Mouse (Mus musculus): ENCODE measurements around the gene Creld2. TPM values are rescaled to one million over a fixed set of nuclear protein-coding genes. Genes with fewer than 3 reads are reported as not detected.

The Creld2 gene
- polyA plus RNA-seq, 1 experiment from 2014 or later, result 32.9 TPM

DNA sequence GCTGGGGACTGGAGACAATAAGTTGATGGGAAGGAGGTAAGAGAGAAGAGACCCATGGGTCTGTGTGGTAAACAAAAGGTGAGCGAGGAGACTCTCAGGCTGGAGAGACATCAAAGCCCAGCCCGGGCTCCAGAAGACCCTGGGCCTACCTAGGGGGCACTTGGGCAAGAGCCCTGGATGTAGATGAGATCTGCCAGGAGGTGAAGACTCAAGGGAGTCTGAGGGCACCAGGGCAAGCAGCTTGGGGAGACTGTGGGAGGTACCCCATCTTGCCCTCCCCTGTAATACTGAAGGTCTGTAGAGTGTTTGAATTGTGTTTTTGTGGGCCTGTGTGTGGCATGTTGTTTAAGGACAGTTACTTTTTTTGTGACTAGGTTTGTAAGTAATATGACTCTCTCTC is 39.3 kb downstream of the Creld2 start:
- H3K4me3 ChIP-seq (ENCODE audit: low read depth, low read length), result no peak overlapping the region
- H3K9ac ChIP-seq (replicated peaks), result no peak overlapping the region
- 69% methylated on average over 2 of the region's 2 CpGs for WGBS (ENCODE audit: insufficient replicate concordance)
- H3K27me3 ChIP-seq (ENCODE audit: insufficient read depth, low read length), result no peaks in the 10 kb centered on the region
- H3K4me2 ChIP-seq (ENCODE audit: low read depth, low read length), result no peak overlapping the region
- DNase-seq (no peak), ATAC-seq (no peak)
- TF ChIP-seq CTCF (IDR thresholded peaks at IDR 0.05; ENCODE audit: low read depth) (no peak), EP300 (IDR thresholded peaks at IDR 0.05; ENCODE audit: low read depth) (no peak)
- H3K9me3 ChIP-seq (ENCODE audit: low read length), result no peaks in the 10 kb centered on the region
- peaks cover 48% of the 10 kb centered on the region for H3K4me1 ChIP-seq (ENCODE audit: insufficient read depth)
- H3K27ac ChIP-seq (ENCODE audit: low read depth), result peak overlapping the region; percentile 60; the same call in 1 of the 2 replicates
- no peaks in the 10 kb centered on the region for H3K36me3 ChIP-seq (replicated peaks; ENCODE audit: insufficient read depth, low read length)

DNA sequence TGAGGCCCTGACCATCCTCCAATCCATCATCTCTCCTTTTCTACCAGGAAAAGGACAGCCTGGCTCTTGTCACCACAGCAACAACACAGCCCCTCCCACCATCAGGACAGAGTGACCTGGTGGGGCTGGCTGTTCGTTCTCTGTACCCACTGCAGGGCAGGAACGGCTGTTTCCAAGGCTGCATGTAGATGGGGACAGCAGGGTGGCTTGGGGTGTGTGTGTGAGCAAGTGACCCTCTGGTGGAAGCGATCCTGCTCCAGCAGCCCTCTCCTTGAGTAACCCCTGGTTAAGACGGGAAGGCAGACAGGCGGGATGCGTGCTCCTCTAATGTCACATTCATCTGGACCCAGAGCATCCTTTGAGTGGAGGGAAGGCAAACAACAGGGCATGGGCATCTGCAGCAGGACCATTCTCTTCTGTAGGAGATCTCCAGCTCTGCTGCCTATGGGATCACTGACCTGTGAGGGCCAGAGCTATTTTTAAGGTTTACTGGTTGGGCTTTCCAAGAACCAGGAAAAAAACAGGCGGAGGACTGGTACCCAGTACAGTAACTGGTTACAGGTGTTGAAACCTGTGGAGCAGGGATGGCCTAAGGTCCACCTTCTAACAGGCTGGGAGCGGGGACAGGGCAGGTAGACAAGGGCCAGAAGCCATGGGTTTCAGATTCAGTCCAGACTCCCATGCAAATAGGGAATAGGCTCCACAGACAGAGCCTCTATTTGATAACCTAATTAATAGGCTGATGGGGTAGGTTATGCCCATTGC is 39.9 kb downstream of the Creld2 start:
- ATAC-seq (no peak), DNase-seq (no peak)
- Histone ChIP-seq H3K4me3 (ENCODE audit: low read depth, low read length) (no peak overlapping the region), H3K9ac (replicated peaks) (no peak overlapping the region), H3K27ac (ENCODE audit: low read depth) (no peak overlapping the region), H3K4me2 (ENCODE audit: low read depth, low read length) (no peak overlapping the region), H3K4me1 (ENCODE audit: insufficient read depth) (peaks cover 43% of the 10 kb centered on the region), H3K9me3 (ENCODE audit: low read length) (no peaks in the 10 kb centered on the region), H3K27me3 (ENCODE audit: insufficient read depth, low read length) (no peaks in the 10 kb centered on the region), H3K36me3 (replicated peaks; ENCODE audit: insufficient read depth, low read length) (peaks cover 3% of the 10 kb centered on the region)
- no peak for TF ChIP-seq CTCF (IDR thresholded peaks at IDR 0.05; ENCODE audit: low read depth)
- no peak for TF ChIP-seq EP300 (IDR thresholded peaks at IDR 0.05; ENCODE audit: low read depth)
- WGBS (ENCODE audit: insufficient replicate concordance), result 71% methylated on average over 8 of the region's 8 CpGs

DNA sequence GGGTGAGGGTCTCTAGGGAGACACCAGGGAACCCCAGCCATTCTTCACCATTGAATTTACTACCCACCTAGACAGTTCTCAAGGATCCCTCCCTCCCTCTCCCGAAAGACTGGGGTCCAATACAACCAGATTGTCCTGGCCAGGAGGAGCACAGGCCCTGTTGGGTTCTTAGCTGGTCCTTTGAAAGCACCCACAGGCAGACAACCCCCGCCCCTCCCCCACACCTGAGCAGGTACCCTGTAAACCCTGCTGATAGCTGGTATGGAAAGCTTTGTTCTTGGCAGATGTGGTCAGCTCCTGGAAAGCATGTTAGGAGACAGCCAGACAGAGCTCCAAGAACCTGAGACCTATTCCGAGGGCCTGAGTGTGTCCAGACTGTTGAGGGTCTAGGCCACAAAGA is 41.3 kb downstream of the Creld2 start:
- DNase-seq (no peak), ATAC-seq (no peak)
- Histone ChIP-seq H3K4me3 (ENCODE audit: low read depth, low read length) (no peak overlapping the region), H3K36me3 (replicated peaks; ENCODE audit: insufficient read depth, low read length) (peaks cover 14% of the 10 kb centered on the region), H3K27me3 (ENCODE audit: insufficient read depth, low read length) (no peaks in the 10 kb centered on the region), H3K4me1 (ENCODE audit: insufficient read depth) (peaks cover 44% of the 10 kb centered on the region), H3K9ac (replicated peaks) (no peak overlapping the region; the same call in 1 of the 2 replicates), H3K9me3 (ENCODE audit: low read length) (no peaks in the 10 kb centered on the region), H3K4me2 (ENCODE audit: low read depth, low read length) (no peak overlapping the region), H3K27ac (ENCODE audit: low read depth) (peak overlapping the region; percentile 97)
- 78% methylated on average over 3 of the region's 3 CpGs for WGBS (ENCODE audit: insufficient replicate concordance)
- TF ChIP-seq CTCF (IDR thresholded peaks at IDR 0.05; ENCODE audit: low read depth) (no peak), EP300 (IDR thresholded peaks at IDR 0.05; ENCODE audit: low read depth) (no peak)

DNA sequence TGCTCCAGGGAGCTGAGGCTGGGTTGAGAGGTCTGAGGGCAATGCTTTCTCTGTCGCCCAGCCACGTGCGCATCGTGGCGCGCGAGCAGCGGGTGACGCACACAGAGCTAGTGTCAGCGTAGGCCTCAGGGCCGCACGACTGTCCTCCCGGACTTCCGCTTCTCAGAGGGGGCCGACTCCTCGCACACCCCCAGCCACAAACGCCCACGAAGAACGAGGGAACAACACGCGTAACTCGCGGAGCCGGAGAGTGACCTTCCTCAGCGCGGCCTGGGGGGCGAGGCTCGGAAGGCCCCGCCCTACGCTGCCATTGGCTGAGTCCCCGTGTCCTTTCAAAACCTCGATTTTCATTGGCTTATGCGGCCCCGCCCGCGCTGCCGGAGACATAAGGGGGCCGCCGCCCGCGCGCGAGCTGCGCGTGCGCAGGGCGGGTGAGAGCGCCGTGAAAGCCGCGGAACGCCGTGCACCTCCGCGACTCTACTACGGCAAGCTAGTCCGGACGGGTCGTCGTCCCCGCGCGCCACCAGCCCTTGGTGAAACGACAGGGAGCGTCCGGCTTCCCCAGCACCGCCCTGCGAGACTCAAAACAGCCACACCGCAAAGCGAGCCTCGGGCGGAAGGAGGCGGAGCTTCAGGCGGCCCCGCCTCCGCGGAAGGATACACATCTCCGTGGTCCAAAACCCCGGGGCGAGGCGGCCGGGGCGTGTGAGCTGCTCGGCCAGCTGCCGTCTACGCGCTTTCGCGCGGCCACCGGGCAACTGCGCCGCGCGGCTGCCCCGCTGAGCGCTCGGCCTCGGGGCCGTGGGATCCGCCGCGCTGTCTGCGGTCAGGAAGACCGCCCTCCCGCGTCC is 42.6 kb downstream of the Creld2 start, which contains the start of gene Pim3:
Pim3 (plus strand) TSS at position 415 of the 851 bp plus-strand sequence.
- under 1% methylated on average over 84 of the region's 107 CpGs for WGBS (ENCODE audit: insufficient replicate concordance)
- H3K9ac ChIP-seq (replicated peaks), result peak within 1 kb of the TSS; percentile 93
- peak; percentile 82 for ATAC-seq
- H3K36me3 ChIP-seq (replicated peaks; ENCODE audit: insufficient read depth, low read length), result peaks cover 19% of the 10 kb centered on the region
- no peaks in the 10 kb centered on the region for H3K9me3 ChIP-seq (ENCODE audit: low read length)
- H3K27me3 ChIP-seq (ENCODE audit: insufficient read depth, low read length), result no peaks in the 10 kb centered on the region
- H3K4me1 ChIP-seq (ENCODE audit: insufficient read depth), result peaks cover 53% of the 10 kb centered on the region
- peak within 1 kb of the TSS; percentile 87 for H3K4me2 ChIP-seq (ENCODE audit: low read depth, low read length)
- H3K4me3 ChIP-seq (ENCODE audit: low read depth, low read length), result peak within 1 kb of the TSS; percentile 78
- H3K27ac ChIP-seq (ENCODE audit: low read depth), result peak within 1 kb of the TSS; percentile 97
- TF ChIP-seq CTCF (IDR thresholded peaks at IDR 0.05; ENCODE audit: low read depth) (no peak), EP300 (IDR thresholded peaks at IDR 0.05; ENCODE audit: low read depth) (peak; percentile 75)
- peak; percentile 94 for DNase-seq

DNA sequence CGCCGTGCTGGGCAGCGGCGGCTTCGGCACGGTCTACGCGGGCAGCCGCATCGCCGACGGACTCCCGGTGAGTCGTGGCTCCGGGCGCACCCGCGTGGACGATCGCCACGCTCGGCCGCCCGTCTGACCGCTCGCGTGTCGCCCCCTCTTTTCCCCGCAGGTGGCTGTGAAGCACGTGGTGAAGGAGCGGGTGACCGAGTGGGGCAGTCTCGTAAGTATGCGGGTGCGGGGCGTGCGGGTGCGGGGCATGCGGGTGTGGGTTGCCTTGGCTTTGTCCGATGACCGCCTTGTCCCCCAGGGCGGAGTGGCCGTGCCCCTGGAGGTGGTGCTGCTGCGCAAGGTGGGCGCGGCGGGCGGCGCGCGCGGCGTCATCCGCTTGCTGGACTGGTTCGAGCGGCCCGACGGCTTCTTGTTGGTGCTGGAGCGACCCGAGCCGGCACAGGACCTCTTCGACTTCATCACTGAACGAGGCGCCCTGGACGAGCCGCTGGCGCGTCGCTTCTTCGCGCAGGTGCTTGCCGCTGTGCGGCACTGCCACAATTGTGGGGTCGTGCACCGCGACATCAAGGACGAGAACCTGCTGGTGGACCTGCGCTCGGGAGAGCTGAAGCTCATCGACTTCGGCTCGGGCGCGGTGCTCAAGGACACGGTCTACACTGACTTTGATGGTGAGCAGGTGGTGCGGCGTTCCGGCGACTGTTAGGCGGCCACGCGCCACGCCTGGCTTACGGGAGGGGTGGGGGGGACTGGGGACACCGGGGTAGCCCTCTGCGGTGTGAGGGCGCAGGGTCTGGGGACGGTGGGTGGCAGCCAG is 43.6 kb downstream of the Creld2 start:
- Histone ChIP-seq H3K36me3 (replicated peaks; ENCODE audit: insufficient read depth, low read length) (peaks cover 19% of the 10 kb centered on the region), H3K4me1 (ENCODE audit: insufficient read depth) (peaks cover 51% of the 10 kb centered on the region), H3K27ac (ENCODE audit: low read depth) (peak overlapping the region; percentile 97), H3K4me2 (ENCODE audit: low read depth, low read length) (peak overlapping the region; percentile 87), H3K4me3 (ENCODE audit: low read depth, low read length) (peak overlapping the region; percentile 78), H3K9me3 (ENCODE audit: low read length) (no peaks in the 10 kb centered on the region), H3K27me3 (ENCODE audit: insufficient read depth, low read length) (no peaks in the 10 kb centered on the region), H3K9ac (replicated peaks) (peak overlapping the region; percentile 93)
- ATAC-seq (no peak), DNase-seq (peak; percentile 61)
- TF ChIP-seq CTCF (IDR thresholded peaks at IDR 0.05; ENCODE audit: low read depth) (no peak), EP300 (IDR thresholded peaks at IDR 0.05; ENCODE audit: low read depth) (no peak)
- WGBS (ENCODE audit: insufficient replicate concordance), result under 1% methylated on average over 77 of the region's 98 CpGs
